Mouse (Mus musculus) embryonic facial prominence, embryonic 10.5 days (tissue): Measurements from ENCODE around the gene H2-Ke6. TPM values are rescaled to one million over a fixed set of nuclear protein-coding genes. Genes with fewer than 3 reads are reported as not detected.
A peak's percentile ranks its signal among the peaks of the same experiment; 100 is the strongest.
"Not testable (repeated sequence)": the region's sequence is repeated elsewhere in the genome, so short reads cannot be mapped to it uniquely, and the experiment has no call there.

ENCODE experiments used
- DNase-seq: peaks from one replicate; pipeline ENCODE4 v3.0.0-alpha.2; 2017; ENCODE audit warnings: low spot score
- H3K27ac ChIP-seq: fragments of 300-500 bp; sonication (generic); replicated peaks from 2 replicates; pipeline ENCODE4 v1.5.1; 2016; ENCODE audit warnings: mild to moderate bottlenecking
- H3K27me3 ChIP-seq: fragments of 300-500 bp; sonication (generic); replicated peaks from 2 replicates; pipeline ENCODE4 v1.6.1; 2016; ENCODE audit warnings: low read depth, mild to moderate bottlenecking; ENCODE audit not compliant: poor library complexity, severe bottlenecking
- H3K36me3 ChIP-seq: fragments of 300-500 bp; sonication (generic); replicated peaks from 2 replicates; pipeline ENCODE4 v1.6.1; 2016; ENCODE audit warnings: mild to moderate bottlenecking, moderate library complexity
- H3K4me1 ChIP-seq: fragments of 300-500 bp; sonication (generic); 2 replicates; pipeline ENCODE4 v1.6.1; 2016
- H3K4me3 ChIP-seq: fragments of 300-500 bp; sonication (generic); 2 replicates; pipeline ENCODE4 v1.5.1; 2016; ENCODE audit warnings: mild to moderate bottlenecking, moderate library complexity
- H3K9me3 ChIP-seq: fragments of 300-500 bp; sonication (generic); 2 replicates; pipeline ENCODE4 v1.6.1; 2016; ENCODE audit warnings: mild to moderate bottlenecking
- WGBS: fragments of 180-500 bp; shearing (Covaris S2); methylation state at CpG from one replicate; pipeline ENCODE4 v1.1.7; 2016; 5-methylcytosine and 5-hydroxymethylcytosine counted together
- polyA plus RNA-seq: library from polyadenylated mRNA; unstranded; fragments of >200 nt; fragmentation: Nextera tagmentation; extraction: Ambion mirVana; gene quantifications from 2 replicates; pipeline ENCODE4 v1.2.1, GENCODE M21; 2016

Gene H2-Ke6
- polyA plus RNA-seq, 1 experiment from 2014 or later: 41.4 TPM

GRCm38 (mm10) chr17:34006570-34006969, 21.3 kb downstream of the H2-Ke6 start:
- no peak for DNase-seq
- peaks cover 11% of the 10 kb centered on the region for H3K27me3 ChIP-seq
- no peak overlapping the region for H3K27ac ChIP-seq
- WGBS: 58% methylated on average over 2 of the region's 2 CpGs
- H3K4me1 ChIP-seq: no peaks in the 10 kb centered on the region
- H3K4me3 ChIP-seq: no peak overlapping the region
- no peaks in the 10 kb centered on the region for H3K9me3 ChIP-seq
- H3K36me3 ChIP-seq: no peaks in the 10 kb centered on the region

- H3K27ac ChIP-seq: no peak overlapping the region
- no peaks in the 10 kb centered on the region for H3K36me3 ChIP-seq
- no peak overlapping the region for H3K4me3 ChIP-seq
- H3K27me3 ChIP-seq: peaks cover 43% of the 10 kb centered on the region
- no peaks in the 10 kb centered on the region for H3K9me3 ChIP-seq
- H3K4me1 ChIP-seq: peaks cover 13% of the 10 kb centered on the region
- WGBS: 7% methylated on average over 5 of the region's 5 CpGs
- peak; percentile 71 for DNase-seq
Observed at GRCm38 (mm10) chr17:34003426-34003825, 24.4 kb downstream of the H2-Ke6 start.

- H3K4me3 ChIP-seq, DNase-seq, H3K36me3 ChIP-seq, H3K9me3 ChIP-seq, H3K27ac ChIP-seq: not testable (repeated sequence)
- peaks cover 61% of the 10 kb centered on the region for H3K27me3 ChIP-seq
- peaks cover 13% of the 10 kb centered on the region for H3K4me1 ChIP-seq
- 39% methylated on average over 2 of the region's 2 CpGs for WGBS
Observed at GRCm38 (mm10) chr17:34000796-34001195, 27.1 kb downstream of the H2-Ke6 start.

GRCm38 (mm10) chr17:34000150-34000537, 27.7 kb downstream of the H2-Ke6 start, which contains the start of gene H2-K1:
TSS of gene H2-K1 (minus strand) at chr17:34000347.
- WGBS: 1% methylated on average over 30 of the region's 30 CpGs
- no peaks in the 10 kb centered on the region for H3K9me3 ChIP-seq
- DNase-seq: peak; percentile 75
- no peak within 1 kb of the TSS; the same call in 1 of the 2 replicates for H3K27ac ChIP-seq
- H3K27me3 ChIP-seq: peaks cover 61% of the 10 kb centered on the region
- peak within 1 kb of the TSS; percentile 68 for H3K4me3 ChIP-seq
- no peaks in the 10 kb centered on the region for H3K36me3 ChIP-seq
- peaks cover 13% of the 10 kb centered on the region for H3K4me1 ChIP-seq

- H3K27me3 ChIP-seq: peaks cover 61% of the 10 kb centered on the region
- H3K27ac ChIP-seq: no peak overlapping the region; the same call in 1 of the 2 replicates
- WGBS: 3% methylated on average over 87 of the region's 87 CpGs
- peak overlapping the region; percentile 68 for H3K4me3 ChIP-seq
- H3K4me1 ChIP-seq: peaks cover 13% of the 10 kb centered on the region
- H3K36me3 ChIP-seq: no peaks in the 10 kb centered on the region
- H3K9me3 ChIP-seq: no peaks in the 10 kb centered on the region
- DNase-seq: peak; percentile 23
Observed at GRCm38 (mm10) chr17:33999341-34000149, 28.3 kb downstream of the H2-Ke6 start.

GRCm38 (mm10) chr17:33998697-33999096, 29.2 kb downstream of the H2-Ke6 start:
- H3K27ac ChIP-seq, DNase-seq, H3K36me3 ChIP-seq, H3K9me3 ChIP-seq, H3K4me3 ChIP-seq: not testable (repeated sequence)
- H3K4me1 ChIP-seq: peaks cover 13% of the 10 kb centered on the region
- 52% methylated on average over 5 of the region's 5 CpGs for WGBS
- peaks cover 61% of the 10 kb centered on the region for H3K27me3 ChIP-seq

GRCm38 (mm10) chr17:33997025-33997424, 30.8 kb downstream of the H2-Ke6 start:
- 89% methylated on average over 2 of the region's 2 CpGs for WGBS
- H3K27ac ChIP-seq, H3K36me3 ChIP-seq, H3K9me3 ChIP-seq, DNase-seq, H3K4me3 ChIP-seq: not testable (repeated sequence)
- H3K4me1 ChIP-seq: peaks cover 13% of the 10 kb centered on the region
- H3K27me3 ChIP-seq: peaks cover 54% of the 10 kb centered on the region

GRCm38 (mm10) chr17:33995651-33996050, 32.2 kb downstream of the H2-Ke6 start:
- DNase-seq: no peak
- Histone ChIP-seq H3K27me3 (peaks cover 40% of the 10 kb centered on the region), H3K4me1 (peaks cover 13% of the 10 kb centered on the region), H3K36me3 (no peaks in the 10 kb centered on the region), H3K4me3 (no peak overlapping the region), H3K9me3 (no peaks in the 10 kb centered on the region), H3K27ac (no peak overlapping the region)
- 69% methylated on average over 3 of the region's 3 CpGs for WGBS

GRCm38 (mm10) chr17:33994959-33995358, 32.9 kb downstream of the H2-Ke6 start:
- Histone ChIP-seq H3K4me1 (peaks cover 9% of the 10 kb centered on the region), H3K36me3 (no peaks in the 10 kb centered on the region), H3K4me3 (no peak overlapping the region), H3K27me3 (peaks cover 35% of the 10 kb centered on the region), H3K27ac (no peak overlapping the region), H3K9me3 (no peaks in the 10 kb centered on the region)
- no peak for DNase-seq
- 89% methylated on average over 8 of the region's 8 CpGs for WGBS

- H3K4me1 ChIP-seq: no peaks in the 10 kb centered on the region
- H3K27me3 ChIP-seq: peaks cover 16% of the 10 kb centered on the region
- no peaks in the 10 kb centered on the region for H3K36me3 ChIP-seq
- H3K4me3 ChIP-seq: no peak overlapping the region
- no peak overlapping the region for H3K27ac ChIP-seq
- no peaks in the 10 kb centered on the region for H3K9me3 ChIP-seq
- peak; percentile 64 for DNase-seq
- 30% methylated on average over 10 of the region's 10 CpGs for WGBS
Observed at GRCm38 (mm10) chr17:33991788-33992664, 35.8 kb downstream of the H2-Ke6 start.

GRCm38 (mm10) chr17:33982136-33982535, 45.7 kb downstream of the H2-Ke6 start:
- Histone ChIP-seq H3K4me3 (peak overlapping the region; percentile 67), H3K27me3 (peaks cover 38% of the 10 kb centered on the region), H3K4me1 (peaks cover 38% of the 10 kb centered on the region)
- DNase-seq: peak; percentile 70
- H3K27ac ChIP-seq, H3K36me3 ChIP-seq, H3K9me3 ChIP-seq: not testable (repeated sequence)
- 13% methylated on average over 8 of the region's 8 CpGs for WGBS

- Histone ChIP-seq H3K27ac (peak overlapping the region; percentile 90), H3K4me3 (peak overlapping the region; percentile 67), H3K4me1 (peaks cover 38% of the 10 kb centered on the region), H3K27me3 (peaks cover 46% of the 10 kb centered on the region)
- H3K36me3 ChIP-seq, H3K9me3 ChIP-seq: not testable (repeated sequence)
- peak; percentile 93 for DNase-seq
- 1% methylated on average over 27 of the region's 27 CpGs for WGBS
Observed at GRCm38 (mm10) chr17:33981192-33981909, 46.5 kb downstream of the H2-Ke6 start.
